ENCODE assay signal across 8 mouse cellular contexts in genomic region chr3:95162345-95162628, GRCm38 (mm10). TPM values are rescaled to one million over a fixed set of nuclear protein-coding genes. Genes with fewer than 3 reads are reported as not detected.
DNase-seq lines count a peak whose midpoint lies in the region; ATAC-seq and TF ChIP-seq lines count a peak whose summit lies in the region.
"Had no signal": no experiment of that assay in that cellular context is flagged by ENCODE, and none has a peak within 500 bp of the region (broad histone marks: within the 10 kb centered on the region; RNA-seq: fewer than 3 reads in every experiment).

No protein-coding gene starts in this region.

- TF ChIP-seq EP300 in ES-Bruce4 (IDR thresholded peaks at IDR 0.05; ENCODE audit: insufficient read depth, low read depth, low read length), result no peak

- peaks cover 68% of the 10 kb centered on the region for H3K4me1 ChIP-seq in E14TG2a.4 (replicated peaks; ENCODE audit: low read depth, low read length)
- H3K4me1 ChIP-seq in ES-Bruce4 (ENCODE audit: control insufficient read depth, insufficient read depth, low read length), result peaks cover 18% of the 10 kb centered on the region
- peaks cover 44% of the 10 kb centered on the region for H3K4me1 ChIP-seq in hindbrain, embryonic 12.5 days
- H3K4me1 ChIP-seq in midbrain, embryonic 12.5 days, result peaks cover 40% of the 10 kb centered on the region

- ATAC-seq in hindbrain, embryonic 12.5 days (ENCODE audit: low FRiP score), result no peak
- ATAC-seq in midbrain, embryonic 12.5 days (ENCODE audit: low FRiP score, low read depth), result no peak

- H3K9me3 ChIP-seq in E14TG2a.4 (ENCODE audit: low read length), result no peaks in the 10 kb centered on the region
- no peaks in the 10 kb centered on the region for H3K9me3 ChIP-seq in ES-Bruce4 (replicated peaks; ENCODE audit: control insufficient read depth, insufficient read depth, low read length, poor library complexity, severe bottlenecking)
- H3K9me3 ChIP-seq in hindbrain, embryonic 12.5 days (replicated peaks), result no peaks in the 10 kb centered on the region
- no peaks in the 10 kb centered on the region for H3K9me3 ChIP-seq in midbrain, embryonic 12.5 days

- H3K27ac ChIP-seq in ES-Bruce4 (ENCODE audit: insufficient read depth, low read length), result peak overlapping the region; percentile 71
- H3K27ac ChIP-seq in hindbrain, embryonic 12.5 days, result peak overlapping the region; percentile 91
- H3K27ac ChIP-seq in midbrain, embryonic 12.5 days (replicated peaks), result peak overlapping the region; percentile 86; the same call in 1 of the 2 replicates

- DNase-seq in right cerebral cortex, postnatal 36 days (ENCODE audit: low spot score in 2 of 2), result no peak
- no peak for DNase-seq in gastrocnemius, adult 8-10 months (ENCODE audit: low spot score in 2 of 2)
- DNase-seq in testis, postnatal 14 days (ENCODE audit: low spot score), result no peak
- DNase-seq: lung, postnatal 4 days had no signal

- TF ChIP-seq CTCF in E14TG2a.4 (conservative IDR thresholded peaks at IDR 0.05; ENCODE audit: low read length) (no peak), ES-Bruce4 (IDR thresholded peaks at IDR 0.05; ENCODE audit: low read depth, low read length) (no peak)

- peaks cover 26% of the 10 kb centered on the region for H3K36me3 ChIP-seq in E14TG2a.4 (ENCODE audit: insufficient read depth, low read length)
- no peaks in the 10 kb centered on the region for H3K36me3 ChIP-seq in ES-Bruce4 (ENCODE audit: control insufficient read depth, insufficient read depth, low read length, poor library complexity, severe bottlenecking)
- H3K36me3 ChIP-seq in hindbrain, embryonic 12.5 days, result peaks cover 33% of the 10 kb centered on the region
- H3K36me3 ChIP-seq in midbrain, embryonic 12.5 days, result peaks cover 32% of the 10 kb centered on the region

- H3K9ac ChIP-seq in ES-Bruce4 (ENCODE audit: low read depth, poor library complexity, severe bottlenecking), result no peak overlapping the region
- H3K9ac ChIP-seq in hindbrain, embryonic 12.5 days, result peak overlapping the region; percentile 92
- peak overlapping the region; percentile 89 for H3K9ac ChIP-seq in midbrain, embryonic 12.5 days (replicated peaks)

- H3K4me2 ChIP-seq in hindbrain, embryonic 12.5 days (replicated peaks), result peak overlapping the region; percentile 76
- H3K4me2 ChIP-seq in midbrain, embryonic 12.5 days (replicated peaks), result peak overlapping the region; percentile 77

- H3K27me3 ChIP-seq in E14TG2a.4 (ENCODE audit: insufficient read depth, low read length), result peaks cover 20% of the 10 kb centered on the region
- no peaks in the 10 kb centered on the region for H3K27me3 ChIP-seq in ES-Bruce4 (ENCODE audit: control insufficient read depth, insufficient read depth, low read length, poor library complexity, severe bottlenecking)
- peaks cover 2% of the 10 kb centered on the region; the same call in 1 of the 2 replicates for H3K27me3 ChIP-seq in hindbrain, embryonic 12.5 days
- H3K27me3 ChIP-seq in midbrain, embryonic 12.5 days, result peaks cover 11% of the 10 kb centered on the region

- H3K4me3 ChIP-seq in E14TG2a.4 (replicated peaks; ENCODE audit: low read length), result peak overlapping the region; percentile 87
- no peak overlapping the region for H3K4me3 ChIP-seq in ES-Bruce4 (ENCODE audit: low read depth, low read length)
- H3K4me3 ChIP-seq in hindbrain, embryonic 12.5 days, result peak overlapping the region; percentile 88
- peak overlapping the region; percentile 82 for H3K4me3 ChIP-seq in midbrain, embryonic 12.5 days

- TF ChIP-seq POLR2A in ES-Bruce4 (IDR thresholded peaks at IDR 0.05; ENCODE audit: insufficient read depth, low read length), result no peak

- WGBS in hindbrain, embryonic 12.5 days, result 33% methylated on average over 2 of the region's 2 CpGs
- 41% methylated on average over 2 of the region's 2 CpGs for WGBS in midbrain, embryonic 12.5 days

RNA-seq across cellular contexts. Expression of gene Sema6c, which starts 2.0 kb away (rescaled TPM):
- 13.3 and 18.8 TPM in 2 replicates for polyA plus RNA-seq in ES-Bruce4 (2011; ENCODE audit: insufficient read depth, insufficient read length, low read depth, missing spikeins)
- polyA plus RNA-seq in hindbrain, embryonic 12.5 days (2016; fragmentation: Nextera tagmentation; extraction: Ambion mirVana), result 59.5 and 68.7 TPM in 2 replicates
- 45.1 and 56.8 TPM in 2 replicates for polyA plus RNA-seq in midbrain, embryonic 12.5 days (2016; fragmentation: Nextera tagmentation; extraction: Ambion mirVana)
- total RNA-seq in gastrocnemius, adult 8-10 months (2022), result 10 to 100 TPM; 67.3 to 91.3 (median 87.4) TPM

RNA-seq across cellular contexts. Expression of gene Tnfaip8l2, which starts 20.1 kb away (rescaled TPM):
- polyA plus RNA-seq in ES-Bruce4 (2011; ENCODE audit: insufficient read depth, insufficient read length, low read depth, missing spikeins), result not detected in 2 replicates
- 2.1 and 2.6 TPM in 2 replicates for polyA plus RNA-seq in hindbrain, embryonic 12.5 days (2016; fragmentation: Nextera tagmentation; extraction: Ambion mirVana)
- polyA plus RNA-seq in midbrain, embryonic 12.5 days (2016; fragmentation: Nextera tagmentation; extraction: Ambion mirVana), result 2.5 and 3.3 TPM in 2 replicates
- under 1 TPM; 0.25 to 0.35 (median 0.29) TPM for total RNA-seq in gastrocnemius, adult 8-10 months (2022)

RNA-seq across cellular contexts. Expression of gene Lysmd1, which starts 28.4 kb away (rescaled TPM):
- polyA plus RNA-seq in ES-Bruce4 (2011; ENCODE audit: insufficient read depth, insufficient read length, low read depth, missing spikeins), result 4.0 and 5.7 TPM in 2 replicates
- polyA plus RNA-seq in hindbrain, embryonic 12.5 days (2016; fragmentation: Nextera tagmentation; extraction: Ambion mirVana), result 22.6 and 23.9 TPM in 2 replicates
- 22.5 and 24.4 TPM in 2 replicates for polyA plus RNA-seq in midbrain, embryonic 12.5 days (2016; fragmentation: Nextera tagmentation; extraction: Ambion mirVana)
- total RNA-seq in gastrocnemius, adult 8-10 months (2022), result 1 to 10 TPM; 6.3 to 8.2 (median 7.3) TPM

RNA-seq across cellular contexts. Expression of gene Scnm1, which starts 28.5 kb away (rescaled TPM):
- 48.5 and 52.1 TPM in 2 replicates for polyA plus RNA-seq in ES-Bruce4 (2011; ENCODE audit: insufficient read depth, insufficient read length, low read depth, missing spikeins)
- polyA plus RNA-seq in hindbrain, embryonic 12.5 days (2016; fragmentation: Nextera tagmentation; extraction: Ambion mirVana), result 89.4 and 94.1 TPM in 2 replicates
- polyA plus RNA-seq in midbrain, embryonic 12.5 days (2016; fragmentation: Nextera tagmentation; extraction: Ambion mirVana), result 86.7 and 94.8 TPM in 2 replicates
- total RNA-seq in gastrocnemius, adult 8-10 months (2022), result 10 to 100 TPM; 24.9 to 37.2 (median 33.4) TPM

RNA-seq across cellular contexts. Expression of gene Tmod4, which starts 38.0 kb away (rescaled TPM):
- 0.90 TPM in 1 of 2 replicates, not detected in the other for polyA plus RNA-seq in ES-Bruce4 (2011; ENCODE audit: insufficient read depth, insufficient read length, low read depth, missing spikeins)
- polyA plus RNA-seq in hindbrain, embryonic 12.5 days (2016; fragmentation: Nextera tagmentation; extraction: Ambion mirVana), result 0.81 and 0.99 TPM in 2 replicates
- polyA plus RNA-seq in midbrain, embryonic 12.5 days (2016; fragmentation: Nextera tagmentation; extraction: Ambion mirVana), result 0.84 and 0.89 TPM in 2 replicates
- 100 to 1,000 TPM; 688 to 884 (median 752) TPM for total RNA-seq in gastrocnemius, adult 8-10 months (2022)
